ENCODE assay signal across 14 mouse cellular contexts in genomic region chr9:26635211-26635610, GRCm38 (mm10).
DNase-seq lines count a peak whose midpoint lies in the region.
"Had no signal": no experiment of that assay in that cellular context is flagged by ENCODE, and none has a peak within 500 bp of the region (broad histone marks: within the 10 kb centered on the region; RNA-seq: fewer than 3 reads in every experiment).

No protein-coding gene starts in this region.

- DNase-seq in left cerebral cortex, adult 11 months (ENCODE audit: low spot score): peak; percentile 70
- no peak for DNase-seq in left cerebral cortex, postnatal 4 days
- DNase-seq in layer of hippocampus, adult 8-10 months (ENCODE audit: low spot score in 2 of 2): peak; percentile 65 to 72
- DNase-seq in left cerebral cortex, postnatal 36 days (ENCODE audit: low spot score in 2 of 2): peak; percentile 80 to 83
- DNase-seq in kidney, postnatal 25 days: no peak
- no peak for DNase-seq in gastrocnemius, postnatal 10 days
- no peak for DNase-seq in adrenal gland, adult 18-20 months (ENCODE audit: low spot score in 2 of 2)
- DNase-seq: adrenal gland, postnatal 14 days; cerebellum, adult 2 months; heart, postnatal 36 days; kidney, adult 11 months; lung, adult 18-20 months; lung, postnatal 4 days; thymus, postnatal 36 days had no signal

- intact Hi-C loops in left cerebral cortex, postnatal 4 days (cut with DNase I): no loop called here
- intact Hi-C loops in left cerebral cortex, postnatal 36 days (cut with DNase I): loop anchor here (2.0 to 10.0 kb wide), 5 partner anchors 37 to 740 kb away; no protein-coding TSS in a partner anchor

Comparison
In these comparisons a context has a peak if more than half of its experiments do, and no peak if none do; other contexts are left out.
1. DNase-seq: peak in left cerebral cortex, adult 11 months (single experiment), layer of hippocampus, adult 8-10 months (2 of 2) and left cerebral cortex, postnatal 36 days (2 of 2); none in left cerebral cortex, postnatal 4 days (single experiment), kidney, postnatal 25 days (0 of 2), gastrocnemius, postnatal 10 days (single experiment) and adrenal gland, adult 18-20 months (0 of 2).